Mouse (Mus musculus) neural tube, embryonic 15.5 days (tissue): Measurements from ENCODE around the gene Gm49388. TPM values are rescaled to one million over a fixed set of nuclear protein-coding genes. Genes with fewer than 3 reads are reported as not detected.

Experiments
- ATAC-seq: fragments of 200-750 bp; cut with Nextera tagmentation; 2 replicates; pipeline ENCODE4 v1.8.0; 2017; ENCODE audit warnings: mild to moderate bottlenecking, moderate TSS enrichment, moderate library complexity; ENCODE audit not compliant: low FRiP score
- H3K27ac ChIP-seq: fragments of 300-500 bp; sonication (generic); replicated peaks from 2 replicates; pipeline ENCODE4 v1.5.1; 2015; ENCODE audit warnings: mild to moderate bottlenecking, inconsistent platforms
- H3K27me3 ChIP-seq: fragments of 300-500 bp; sonication (generic); replicated peaks from 2 replicates; pipeline ENCODE4 v1.6.1; 2015; ENCODE audit warnings: inconsistent platforms
- H3K36me3 ChIP-seq: fragments of 300-500 bp; sonication (generic); 2 replicates; pipeline ENCODE4 v1.6.1; 2015; ENCODE audit warnings: inconsistent platforms
- H3K4me1 ChIP-seq: fragments of 300-500 bp; sonication (generic); 2 replicates; pipeline ENCODE4 v1.6.1; 2015; ENCODE audit warnings: inconsistent platforms
- H3K4me2 ChIP-seq: fragments of 300-500 bp; sonication (generic); 2 replicates; pipeline ENCODE4 v1.6.1; 2015; ENCODE audit warnings: inconsistent platforms, mild to moderate bottlenecking, moderate library complexity
- H3K4me3 ChIP-seq: fragments of 300-500 bp; sonication (generic); replicated peaks from 2 replicates; pipeline ENCODE4 v1.5.1; 2015; ENCODE audit warnings: mild to moderate bottlenecking, inconsistent platforms
- H3K9ac ChIP-seq: fragments of 300-500 bp; sonication (generic); replicated peaks from 2 replicates; pipeline ENCODE4 v1.6.1; 2015; ENCODE audit warnings: mild to moderate bottlenecking, inconsistent platforms
- H3K9me3 ChIP-seq: fragments of 300-500 bp; sonication (generic); replicated peaks from 2 replicates; pipeline ENCODE4 v1.6.1; 2016; ENCODE audit warnings: inconsistent platforms
- WGBS: fragments of 180-500 bp; shearing (Covaris S2); methylation state at CpG from one replicate; pipeline ENCODE4 v1.1.7; 2015; ENCODE audit warnings: mixed read lengths; 5-methylcytosine and 5-hydroxymethylcytosine counted together
- polyA plus RNA-seq: library from polyadenylated mRNA; unstranded; fragments of >200 nt; fragmentation: Nextera tagmentation; extraction: Ambion mirVana; gene quantifications from 2 replicates; pipeline ENCODE4 v1.2.1, GENCODE M21; 2015

Gene Gm49388
- polyA plus RNA-seq, 1 experiment from 2014 or later: not detected

- 92% methylated on average over 23 of the region's 23 CpGs for WGBS
- no peaks in the 10 kb centered on the region for H3K9me3 ChIP-seq
- no peak overlapping the region for H3K4me2 ChIP-seq
- H3K9ac ChIP-seq: no peak overlapping the region
- no peaks in the 10 kb centered on the region for H3K27me3 ChIP-seq
- no peak overlapping the region for H3K27ac ChIP-seq
- no peak for ATAC-seq
- H3K4me3 ChIP-seq: no peak overlapping the region
- peaks cover 10% of the 10 kb centered on the region for H3K4me1 ChIP-seq
- H3K36me3 ChIP-seq: peaks cover 77% of the 10 kb centered on the region
These were observed 11.9 kb downstream of the Gm49388 start for GRCm38 (mm10) chr7:127797076-127797845.

GRCm38 (mm10) chr7:127798591-127798990 is 13.2 kb downstream of the Gm49388 start:
- peaks cover 68% of the 10 kb centered on the region for H3K36me3 ChIP-seq
- no peak overlapping the region for H3K27ac ChIP-seq
- no peak for ATAC-seq
- no peaks in the 10 kb centered on the region for H3K9me3 ChIP-seq
- no peak overlapping the region for H3K9ac ChIP-seq
- no peaks in the 10 kb centered on the region for H3K27me3 ChIP-seq
- 91% methylated on average over 4 of the region's 4 CpGs for WGBS
- H3K4me1 ChIP-seq: peaks cover 10% of the 10 kb centered on the region
- no peak overlapping the region for H3K4me2 ChIP-seq
- H3K4me3 ChIP-seq: no peak overlapping the region

- H3K4me3 ChIP-seq: no peak overlapping the region
- no peak overlapping the region for H3K9ac ChIP-seq
- no peak overlapping the region for H3K4me2 ChIP-seq
- H3K27me3 ChIP-seq: no peaks in the 10 kb centered on the region
- peaks cover 65% of the 10 kb centered on the region for H3K36me3 ChIP-seq
- peaks cover 10% of the 10 kb centered on the region for H3K4me1 ChIP-seq
- no peaks in the 10 kb centered on the region for H3K9me3 ChIP-seq
- no peak for ATAC-seq
- 92% methylated on average over 13 of the region's 13 CpGs for WGBS
- no peak overlapping the region for H3K27ac ChIP-seq
These were observed 13.8 kb downstream of the Gm49388 start for GRCm38 (mm10) chr7:127799211-127799610.

GRCm38 (mm10) chr7:127799738-127800137 is 14.3 kb downstream of the Gm49388 start:
- Histone ChIP-seq H3K36me3 (peaks cover 65% of the 10 kb centered on the region), H3K27ac (0 out of 2 replicates have a peak overlapping the region, but pooled peaks have one; percentile 1), H3K4me2 (no peak overlapping the region), H3K9me3 (no peaks in the 10 kb centered on the region), H3K9ac (no peak overlapping the region), H3K27me3 (no peaks in the 10 kb centered on the region), H3K4me3 (no peak overlapping the region), H3K4me1 (peaks cover 10% of the 10 kb centered on the region)
- WGBS: 94% methylated on average over 1 of the region's 1 CpGs
- no peak for ATAC-seq

- peaks cover 10% of the 10 kb centered on the region for H3K4me1 ChIP-seq
- H3K36me3 ChIP-seq: peaks cover 65% of the 10 kb centered on the region
- H3K9ac ChIP-seq: no peak within 1 kb of the TSS
- H3K4me2 ChIP-seq: peak within 1 kb of the TSS; percentile 35
- H3K9me3 ChIP-seq: no peaks in the 10 kb centered on the region
- 0 out of 2 replicates have a peak within 1 kb of the TSS, but pooled peaks have one; percentile 41 for H3K27ac ChIP-seq
- 0 out of 2 replicates have a peak within 1 kb of the TSS, but pooled peaks have one; percentile 9 for H3K4me3 ChIP-seq
- H3K27me3 ChIP-seq: no peaks in the 10 kb centered on the region
- peak; percentile 56 for ATAC-seq
- 38% methylated on average over 4 of the region's 6 CpGs for WGBS
These were observed 15.1 kb downstream of the Gm49388 start, which contains the start of gene Hsd3b7 for GRCm38 (mm10) chr7:127800435-127801009. Gene Hsd3b7, plus strand, starts transcription at chr7:127800604.

GRCm38 (mm10) chr7:127801010-127801621 is 15.7 kb downstream of the Gm49388 start:
- Histone ChIP-seq H3K9me3 (no peaks in the 10 kb centered on the region), H3K4me3 (no peak overlapping the region), H3K36me3 (peaks cover 61% of the 10 kb centered on the region), H3K27ac (0 out of 2 replicates have a peak overlapping the region, but pooled peaks have one; percentile 41), H3K4me1 (peaks cover 10% of the 10 kb centered on the region), H3K9ac (no peak overlapping the region), H3K4me2 (peak overlapping the region; percentile 35), H3K27me3 (no peaks in the 10 kb centered on the region)
- WGBS: 92% methylated on average over 8 of the region's 8 CpGs
- ATAC-seq: no peak

- H3K27ac ChIP-seq: no peak overlapping the region
- H3K36me3 ChIP-seq: peaks cover 56% of the 10 kb centered on the region
- no peak overlapping the region for H3K9ac ChIP-seq
- peaks cover 10% of the 10 kb centered on the region for H3K4me1 ChIP-seq
- H3K27me3 ChIP-seq: no peaks in the 10 kb centered on the region
- H3K4me3 ChIP-seq: no peak overlapping the region
- ATAC-seq: no peak
- no peaks in the 10 kb centered on the region for H3K9me3 ChIP-seq
- no peak overlapping the region for H3K4me2 ChIP-seq
- 94% methylated on average over 17 of the region's 17 CpGs for WGBS
These were observed 16.9 kb downstream of the Gm49388 start for GRCm38 (mm10) chr7:127802313-127802712.

- H3K9me3 ChIP-seq: no peaks in the 10 kb centered on the region
- H3K4me1 ChIP-seq: no peaks in the 10 kb centered on the region
- WGBS: 58% methylated on average over 5 of the region's 5 CpGs
- H3K27me3 ChIP-seq: no peaks in the 10 kb centered on the region
- no peak for ATAC-seq
- H3K27ac ChIP-seq: no peak overlapping the region
- no peak overlapping the region for H3K9ac ChIP-seq
- H3K36me3 ChIP-seq: peaks cover 78% of the 10 kb centered on the region
- H3K4me3 ChIP-seq: no peak overlapping the region
- no peak overlapping the region for H3K4me2 ChIP-seq
These were observed 23.4 kb downstream of the Gm49388 start for GRCm38 (mm10) chr7:127808821-127809220.

GRCm38 (mm10) chr7:127809846-127810245 is 24.4 kb downstream of the Gm49388 start:
- no peak overlapping the region for H3K27ac ChIP-seq
- H3K27me3 ChIP-seq: no peaks in the 10 kb centered on the region
- H3K4me2 ChIP-seq: no peak overlapping the region
- no peak overlapping the region for H3K4me3 ChIP-seq
- no peak for ATAC-seq
- WGBS: 86% methylated on average over 1 of the region's 1 CpGs
- H3K9me3 ChIP-seq: no peaks in the 10 kb centered on the region
- H3K4me1 ChIP-seq: no peaks in the 10 kb centered on the region
- H3K36me3 ChIP-seq: peaks cover 82% of the 10 kb centered on the region
- no peak overlapping the region for H3K9ac ChIP-seq

GRCm38 (mm10) chr7:127810650-127811049 is 25.2 kb downstream of the Gm49388 start:
- WGBS: 86% methylated on average over 10 of the region's 10 CpGs
- H3K9ac ChIP-seq: no peak overlapping the region
- H3K27ac ChIP-seq: no peak overlapping the region
- H3K36me3 ChIP-seq: peaks cover 82% of the 10 kb centered on the region
- H3K4me2 ChIP-seq: no peak overlapping the region
- H3K4me1 ChIP-seq: no peaks in the 10 kb centered on the region
- H3K9me3 ChIP-seq: no peaks in the 10 kb centered on the region
- H3K27me3 ChIP-seq: no peaks in the 10 kb centered on the region
- H3K4me3 ChIP-seq: no peak overlapping the region
- no peak for ATAC-seq

- H3K4me1 ChIP-seq: 0 out of 2 replicates have a peak, but pooled peaks cover 3% of the 10 kb centered on the region
- no peak overlapping the region for H3K4me2 ChIP-seq
- no peaks in the 10 kb centered on the region for H3K9me3 ChIP-seq
- 84% methylated on average over 4 of the region's 4 CpGs for WGBS
- no peaks in the 10 kb centered on the region for H3K27me3 ChIP-seq
- H3K9ac ChIP-seq: no peak overlapping the region
- H3K27ac ChIP-seq: no peak overlapping the region
- peaks cover 84% of the 10 kb centered on the region for H3K36me3 ChIP-seq
- H3K4me3 ChIP-seq: no peak overlapping the region
- ATAC-seq: no peak
These were observed 25.8 kb downstream of the Gm49388 start for GRCm38 (mm10) chr7:127811240-127811639.
